Mouse (Mus musculus): ENCODE data around the gene Cenpo. TPM values are rescaled to one million over a fixed set of nuclear protein-coding genes. Genes with fewer than 3 reads are reported as not detected.
"Not testable (repeated sequence)": the region's sequence is repeated elsewhere in the genome, so short reads cannot be mapped to it uniquely, and the experiment has no call there.

Cenpo gene
- total and polyA plus RNA-seq, 3 experiments, result 19.3 to 32.7 (median 25.4) TPM

- dilution Hi-C loops (cut with MboI; ENCODE audit: extremely low pct_ligation_motif_present, extremely low pct_unique_long_range_greater_than_20kb, low sequenced_read_pairs), result no loop called here
- Histone ChIP-seq H3K27me3 (replicated peaks) (no peaks in the 10 kb centered on the region), H3K4me1 (ENCODE audit: control insufficient read depth in 1 of 2, insufficient read depth in 2 of 2) (peaks cover 2 to 7% of the 10 kb centered on the region in 2 experiments; a peak in 1 of 4 replicates), H3K4me2 (ENCODE audit: insufficient read depth, low read depth, poor library complexity, severe bottlenecking) (no peak overlapping the region), H3K9ac (ENCODE audit: insufficient read depth, low read depth) (no peak overlapping the region), H3K4me3 (replicated peaks in 1 of 3; ENCODE audit: low read depth in 2 of 3, low read length in 2 of 3, poor library complexity in 1 of 3) (no peak overlapping the region), H3K9me3 (replicated peaks; ENCODE audit: low read length) (no peaks in the 10 kb centered on the region), H3K36me3 (replicated peaks in 1 of 2; ENCODE audit: control insufficient read depth in 1 of 2, insufficient read depth in 1 of 2, low read length in 1 of 2) (peaks cover 0 to 14% of the 10 kb centered on the region in 2 experiments), H3K27ac (ENCODE audit: insufficient read depth, low read depth) (no peak overlapping the region), H3K79me2 (replicated peaks; ENCODE audit: control insufficient read depth, extremely low read depth, insufficient read depth, poor library complexity, severe bottlenecking) (no peaks in the 10 kb centered on the region)
- TF ChIP-seq TCF12 (IDR thresholded peaks at IDR 0.05; ENCODE audit: low read depth, low read length) (no peak), RAD21 (IDR thresholded peaks at IDR 0.05; ENCODE audit: low read depth, low read length) (no peak), UBTF (IDR thresholded peaks at IDR 0.05; ENCODE audit: low read depth, low read length) (no peak), ZC3H11A (IDR thresholded peaks at IDR 0.05; ENCODE audit: low read depth, low read length) (no peak), USF1 (IDR thresholded peaks at IDR 0.05; ENCODE audit: low read depth, low read length) (no peak), MXI1 (IDR thresholded peaks at IDR 0.05; ENCODE audit: low read depth, low read length) (no peak), NRF1 (IDR thresholded peaks at IDR 0.05; ENCODE audit: low read depth, low read length) (no peak), IRF4 (IDR thresholded peaks at IDR 0.05; ENCODE audit: low read depth, low read length) (no peak), SIN3A (IDR thresholded peaks at IDR 0.05; ENCODE audit: low read length) (no peak), JUN (IDR thresholded peaks at IDR 0.05; ENCODE audit: insufficient read depth, low read depth, low read length) (no peak)
- no peak for DNase-seq (ENCODE audit: extremely low read depth)
- in situ Hi-C loops (cut with MboI; ENCODE audit: low pct_ligation_motif_present, low pct_unique_long_range_greater_than_20kb, low sequenced_read_pairs), result loop anchor here (25.0 kb wide), 2 partner anchors 293 to 593 kb away; partner anchors contain the start of genes Fkbp1b and Wdcp
These were observed 9.7 kb upstream of the Cenpo start for GRCm38 (mm10) chr12:4243805-4244204.

GRCm38 (mm10) chr12:4240281-4240680, 6.2 kb upstream of the Cenpo start:
- dilution Hi-C loops (cut with MboI; ENCODE audit: extremely low pct_ligation_motif_present, extremely low pct_unique_long_range_greater_than_20kb, low sequenced_read_pairs); H3K27me3 ChIP-seq (replicated peaks); H3K4me3 ChIP-seq (replicated peaks in 1 of 3; ENCODE audit: low read depth in 2 of 3, low read length in 2 of 3, poor library complexity in 1 of 3); H3K4me1 ChIP-seq (ENCODE audit: control insufficient read depth in 1 of 2, insufficient read depth in 2 of 2); H3K27ac ChIP-seq (ENCODE audit: insufficient read depth, low read depth); H3K79me2 ChIP-seq (replicated peaks; ENCODE audit: control insufficient read depth, extremely low read depth, insufficient read depth, poor library complexity, severe bottlenecking); H3K9me3 ChIP-seq (replicated peaks; ENCODE audit: low read length); DNase-seq (ENCODE audit: extremely low read depth); H3K4me2 ChIP-seq (ENCODE audit: insufficient read depth, low read depth, poor library complexity, severe bottlenecking); H3K9ac ChIP-seq (ENCODE audit: insufficient read depth, low read depth): not testable (repeated sequence)
- in situ Hi-C loops (cut with MboI; ENCODE audit: low pct_ligation_motif_present, low pct_unique_long_range_greater_than_20kb, low sequenced_read_pairs), result loop anchor here (25.0 kb wide), 2 partner anchors 297 to 597 kb away; partner anchors contain the start of genes Fkbp1b and Wdcp
- peaks cover 0 to 26% of the 10 kb centered on the region in 2 experiments for H3K36me3 ChIP-seq (replicated peaks in 1 of 2; ENCODE audit: control insufficient read depth in 1 of 2, insufficient read depth in 1 of 2, low read length in 1 of 2)

GRCm38 (mm10) chr12:4237481-4237880, 3.4 kb upstream of the Cenpo start:
- no peaks in the 10 kb centered on the region for H3K9me3 ChIP-seq (replicated peaks; ENCODE audit: low read length)
- no peak overlapping the region for H3K27ac ChIP-seq (ENCODE audit: insufficient read depth, low read depth)
- H3K4me2 ChIP-seq (ENCODE audit: insufficient read depth, low read depth, poor library complexity, severe bottlenecking), result no peak overlapping the region
- H3K4me3 ChIP-seq (replicated peaks in 1 of 3; ENCODE audit: low read depth in 2 of 3, low read length in 2 of 3, poor library complexity in 1 of 3), result no peak overlapping the region
- no peak overlapping the region for H3K9ac ChIP-seq (ENCODE audit: insufficient read depth, low read depth)
- in situ Hi-C loops (cut with MboI; ENCODE audit: low pct_ligation_motif_present, low pct_unique_long_range_greater_than_20kb, low sequenced_read_pairs), result loop anchor here (25.0 kb wide), 2 partner anchors 300 to 600 kb away; partner anchors contain the start of genes Fkbp1b and Wdcp
- no peak for TF ChIP-seq CHD1 (IDR thresholded peaks at IDR 0.05; ENCODE audit: low read depth, low read length)
- peaks cover 0 to 24% of the 10 kb centered on the region in 2 experiments for H3K36me3 ChIP-seq (replicated peaks in 1 of 2; ENCODE audit: control insufficient read depth in 1 of 2, insufficient read depth in 1 of 2, low read length in 1 of 2)
- dilution Hi-C loops (cut with MboI; ENCODE audit: extremely low pct_ligation_motif_present, extremely low pct_unique_long_range_greater_than_20kb, low sequenced_read_pairs), result no loop called here
- no peak for DNase-seq (ENCODE audit: extremely low read depth)
- H3K27me3 ChIP-seq (replicated peaks), result no peaks in the 10 kb centered on the region
- H3K79me2 ChIP-seq (replicated peaks; ENCODE audit: control insufficient read depth, extremely low read depth, insufficient read depth, poor library complexity, severe bottlenecking), result peaks cover 10% of the 10 kb centered on the region
- peaks cover 5 to 20% of the 10 kb centered on the region in 2 experiments; a peak in 3 of 4 replicates for H3K4me1 ChIP-seq (ENCODE audit: control insufficient read depth in 1 of 2, insufficient read depth in 2 of 2)

Measured in CH12.LX (cell line).